Mouse (Mus musculus) megakaryocyte progenitor cell, adult 5-6 weeks (primary cell): Measurements from ENCODE around the gene Ldb1. TPM values are rescaled to one million over a fixed set of nuclear protein-coding genes. Genes with fewer than 3 reads are reported as not detected.
"Not testable (repeated sequence)": the region's sequence is repeated elsewhere in the genome, so short reads cannot be mapped to it uniquely, and the experiment has no call there.

ENCODE experiments used
- ATAC-seq: replicated peaks from 2 replicates; pipeline ENCODE4 v1.8.0; 2016; ENCODE audit warnings: mild to moderate bottlenecking, moderate TSS enrichment, inconsistent platforms; ENCODE audit not compliant: poor library complexity
- total RNA-seq, 2 experiments: library from RNA; stranded (forward) in 1 of 2; stranded (reverse) in 1 of 2; fragments of 157-497, 149-512 nt in 1 of 2; fragments of 200-1000 nt in 1 of 2; gene quantifications; 2 replicates each; pipeline versions ENCODE4 v1.2.3 to v1.2.4; 2015 to 2017

The Ldb1 gene
- total RNA-seq, 2 experiments from 2014 or later: 80.5 to 83.7 TPM

GRCm38 (mm10) chr19:46030196-46030983, 14.6 kb downstream of the Ldb1 start:
- ATAC-seq: no peak

- ATAC-seq: no peak
These were observed 15.4 kb downstream of the Ldb1 start for GRCm38 (mm10) chr19:46029652-46030051.

GRCm38 (mm10) chr19:46028747-46029320, 16.2 kb downstream of the Ldb1 start:
- ATAC-seq: peak; percentile 56; the same call in 1 of the 2 replicates

GRCm38 (mm10) chr19:46026567-46026966, 18.4 kb downstream of the Ldb1 start:
- ATAC-seq: peak; percentile 54

GRCm38 (mm10) chr19:46024959-46025358, 20.1 kb downstream of the Ldb1 start:
- no peak for ATAC-seq

- ATAC-seq: no peak
These were observed 29.0 kb downstream of the Ldb1 start for GRCm38 (mm10) chr19:46016023-46016422.

GRCm38 (mm10) chr19:46014572-46015178, 30.3 kb downstream of the Ldb1 start:
- peak; percentile 100 for ATAC-seq

- no peak for ATAC-seq
These were observed 39.3 kb downstream of the Ldb1 start for GRCm38 (mm10) chr19:46005680-46006079.

GRCm38 (mm10) chr19:46004814-46005466, 40.1 kb downstream of the Ldb1 start:
- no peak for ATAC-seq

GRCm38 (mm10) chr19:46003371-46004226, 41.4 kb downstream of the Ldb1 start, which contains the start of gene Hps6:
Gene Hps6, plus strand, starts transcription at chr19:46003508.
- ATAC-seq: peak; percentile 94

GRCm38 (mm10) chr19:46002279-46002678, 42.7 kb downstream of the Ldb1 start:
- ATAC-seq: no peak

- no peak for ATAC-seq
These were observed 45.6 kb downstream of the Ldb1 start for GRCm38 (mm10) chr19:45999378-45999777.

GRCm38 (mm10) chr19:45998694-45999217, 46.3 kb downstream of the Ldb1 start:
- ATAC-seq: no peak

- ATAC-seq: peak; percentile 94
These were observed 47.0 kb downstream of the Ldb1 start, which contains the start of gene Armh3 for GRCm38 (mm10) chr19:45997785-45998693. Gene Armh3, minus strand, starts transcription at chr19:45998488.

GRCm38 (mm10) chr19:45997365-45997764, 47.6 kb downstream of the Ldb1 start:
- no peak for ATAC-seq

GRCm38 (mm10) chr19:45993981-45994737, 50.9 kb downstream of the Ldb1 start:
- no peak for ATAC-seq

- not testable (repeated sequence) for ATAC-seq
These were observed 51.6 kb downstream of the Ldb1 start for GRCm38 (mm10) chr19:45993441-45993840.

- no peak for ATAC-seq
These were observed 53.8 kb downstream of the Ldb1 start for GRCm38 (mm10) chr19:45991171-45991570.
